Mouse (Mus musculus): Measurements from ENCODE around the gene Phf12.

Phf12 gene

DNA sequence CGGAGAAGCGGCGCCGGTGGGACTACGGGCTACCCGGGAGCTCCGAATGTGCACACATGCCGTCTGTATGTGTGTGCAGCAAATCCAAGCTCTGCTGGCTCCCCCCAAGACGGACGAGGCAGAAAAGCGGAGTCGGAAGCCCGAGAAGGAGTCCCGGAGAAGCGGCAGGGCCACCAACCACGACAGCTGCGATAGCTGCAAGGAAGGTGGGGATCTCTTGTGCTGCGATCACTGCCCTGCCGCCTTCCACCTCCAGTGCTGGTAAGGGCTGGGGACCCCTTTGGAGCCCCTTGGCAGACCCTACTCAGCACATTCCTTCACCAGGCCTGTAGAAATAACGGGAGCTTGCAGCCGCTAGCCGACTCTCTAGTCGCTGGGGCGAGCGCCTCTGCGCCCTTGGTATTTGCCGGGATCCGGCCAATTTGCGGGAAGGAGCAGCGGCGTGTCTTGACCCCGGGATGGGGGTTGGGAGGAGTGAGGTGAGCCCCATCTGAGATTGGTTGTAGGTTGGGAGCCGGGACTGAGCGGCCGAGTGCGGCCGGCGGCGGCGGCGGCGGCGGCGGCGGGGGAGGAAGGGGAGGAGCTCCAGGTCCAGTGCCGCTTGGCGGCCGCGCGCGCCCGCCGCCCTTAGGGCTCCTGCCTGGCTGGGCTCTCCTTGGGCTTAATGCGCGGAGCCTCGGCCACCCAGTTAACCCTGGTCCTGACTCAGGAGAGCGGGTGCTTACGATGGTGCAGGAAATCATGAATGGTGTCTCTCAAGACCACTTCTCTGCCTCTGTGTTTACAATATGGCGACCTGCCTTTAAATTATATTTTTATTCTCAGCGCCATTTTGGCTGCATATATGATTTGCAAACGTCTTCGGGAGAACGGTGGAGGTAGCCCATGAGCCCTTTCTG, 1.6 kb downstream of the Phf12 start:
- no peak for TF ChIP-seq GATA4 (IDR thresholded peaks at IDR 0.05; ENCODE audit: insufficient replicate concordance, low read length)

DNA sequence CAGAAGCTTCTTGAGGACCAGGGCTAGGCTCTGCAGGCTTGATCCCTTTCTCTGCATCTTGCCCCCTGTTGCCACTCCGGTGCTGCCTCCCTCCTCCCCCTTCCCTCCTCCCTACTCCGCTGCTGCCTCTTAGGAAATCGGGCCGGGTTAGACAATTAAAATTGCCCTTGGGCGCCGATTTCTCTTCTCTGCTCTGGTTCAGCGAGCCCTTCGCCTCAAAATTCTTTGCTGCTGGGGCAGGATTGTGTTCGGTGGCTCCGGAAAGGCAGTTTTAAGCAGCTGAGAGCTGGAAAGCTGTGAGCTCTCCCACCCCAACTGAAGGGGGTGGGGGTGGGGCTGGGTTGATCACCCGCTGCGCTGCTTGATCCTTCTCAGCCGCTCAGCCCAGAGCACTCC, 2.3 kb downstream of the Phf12 start:
- no peak for TF ChIP-seq GATA4 (IDR thresholded peaks at IDR 0.05; ENCODE audit: insufficient replicate concordance, low read length)

DNA sequence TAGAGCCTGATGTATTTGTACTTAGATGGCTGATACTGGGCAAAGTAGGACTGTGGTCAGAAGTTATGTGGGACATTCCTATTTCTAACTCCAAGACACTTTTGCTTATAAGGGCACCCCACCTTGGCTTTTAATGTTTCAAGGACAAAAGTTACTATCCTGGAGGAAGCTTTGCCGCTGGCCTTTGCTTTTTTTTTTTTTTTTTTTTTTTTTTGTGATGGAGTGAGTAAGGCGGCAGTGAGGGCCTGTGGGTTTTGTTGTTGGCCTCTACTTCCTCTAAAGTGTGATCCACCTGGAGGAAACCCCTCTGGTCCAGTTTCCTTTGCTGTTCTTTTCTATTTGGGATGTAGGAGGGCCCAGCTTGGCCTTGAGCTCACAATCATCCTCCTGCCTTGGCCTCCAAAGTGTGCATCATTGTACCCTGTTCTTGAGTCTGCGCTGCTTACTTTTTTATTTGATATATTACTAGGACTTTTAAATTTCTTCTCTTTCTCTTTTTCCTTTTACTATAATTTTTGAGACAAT, 3.0 kb downstream of the Phf12 start:
- TF ChIP-seq GATA4 (IDR thresholded peaks at IDR 0.05; ENCODE audit: insufficient replicate concordance, low read length) = no peak

DNA sequence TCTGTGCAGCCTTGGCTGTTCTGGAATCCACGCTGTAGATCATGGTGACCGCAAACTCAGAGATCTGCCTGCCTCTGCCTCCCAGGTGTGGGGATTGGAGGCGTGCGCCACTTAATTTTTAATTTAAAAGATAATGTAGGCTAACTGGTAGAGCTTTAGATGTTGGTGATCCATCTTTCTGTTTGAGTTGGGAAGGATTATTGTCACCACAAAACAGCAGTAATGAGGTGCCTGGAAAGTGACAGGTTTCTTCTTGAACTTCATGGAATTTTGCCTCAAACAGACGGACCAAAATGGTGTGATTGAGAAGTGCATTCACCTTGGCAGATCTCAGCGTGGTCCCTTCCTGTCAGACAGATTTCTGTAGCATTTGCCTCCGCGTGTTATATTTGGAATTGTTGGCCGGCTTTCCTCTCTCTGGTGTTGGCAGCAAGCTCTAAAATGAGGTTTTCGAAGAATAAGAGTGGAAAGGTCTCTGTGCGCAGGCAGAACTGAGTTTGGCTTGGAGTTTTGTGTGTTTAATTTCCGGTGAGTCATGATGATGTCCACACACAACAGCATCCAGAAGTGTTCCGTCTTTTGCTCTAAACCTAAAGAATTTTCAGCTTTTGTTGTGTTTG, 6.6 kb downstream of the Phf12 start:
- no peak for TF ChIP-seq GATA4 (IDR thresholded peaks at IDR 0.05; ENCODE audit: insufficient replicate concordance, low read length)

DNA sequence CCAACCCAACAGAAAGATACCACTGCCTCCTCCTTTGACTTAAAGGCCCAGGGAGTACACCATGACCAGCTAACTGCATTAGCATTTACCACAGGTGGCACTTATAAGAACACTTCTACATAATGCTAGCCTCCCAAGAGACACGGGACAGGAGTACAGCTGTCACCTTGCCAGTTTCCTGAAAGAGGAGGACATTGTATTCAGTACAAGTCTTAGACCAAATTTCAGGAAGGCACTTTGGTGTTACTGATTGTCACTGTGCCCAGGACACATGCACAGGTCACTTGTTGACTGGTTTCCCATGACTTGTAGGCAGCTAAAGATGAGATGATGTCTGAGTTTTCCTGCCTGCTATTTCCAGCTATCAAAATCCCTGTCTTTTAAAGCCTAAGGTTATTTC, 13.0 kb downstream of the Phf12 start:
- no peak for TF ChIP-seq GATA4 (IDR thresholded peaks at IDR 0.05; ENCODE audit: insufficient replicate concordance, low read length)

DNA sequence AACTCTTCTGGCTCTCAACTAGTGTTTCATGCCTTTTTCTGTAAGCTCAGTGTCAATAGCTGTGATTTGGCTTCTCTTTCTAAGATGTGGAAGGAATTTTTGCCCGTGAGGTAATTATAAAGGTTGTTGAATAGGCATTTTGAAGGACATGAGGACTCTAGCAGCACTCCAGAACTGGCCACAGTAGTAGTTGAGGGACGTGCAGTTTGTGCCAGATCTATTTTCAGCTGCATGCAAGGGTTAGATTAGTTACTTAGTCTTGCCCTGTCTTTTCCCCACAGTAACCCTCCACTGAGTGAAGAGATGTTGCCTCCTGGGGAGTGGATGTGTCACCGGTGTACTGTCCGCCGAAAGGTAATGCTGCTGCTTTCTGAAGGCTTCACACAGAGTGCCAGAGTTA, 23.9 kb downstream of the Phf12 start:
- TF ChIP-seq GATA4 (IDR thresholded peaks at IDR 0.05; ENCODE audit: insufficient replicate concordance, low read length) = no peak

DNA sequence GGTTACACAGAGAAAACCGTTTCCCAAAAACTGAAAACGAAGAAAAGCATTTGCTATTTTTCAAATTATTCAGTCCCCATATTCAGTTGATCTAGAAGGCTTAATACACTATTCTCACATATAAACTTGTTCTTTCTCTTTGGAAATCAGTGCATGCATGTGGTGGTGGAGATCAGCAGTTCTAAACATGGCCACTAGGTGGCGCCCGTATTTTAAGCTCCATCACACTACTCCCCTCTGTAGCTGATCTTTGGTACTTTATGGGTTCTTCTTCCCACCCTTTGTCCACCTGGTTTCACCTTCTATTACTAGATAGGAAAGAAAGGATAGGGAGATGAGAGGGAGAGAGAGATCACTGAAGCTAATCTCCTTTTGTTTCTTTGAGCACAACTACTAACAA, 37.1 kb downstream of the Phf12 start:
- TF ChIP-seq GATA4 (IDR thresholded peaks at IDR 0.05; ENCODE audit: insufficient replicate concordance, low read length) = no peak

DNA sequence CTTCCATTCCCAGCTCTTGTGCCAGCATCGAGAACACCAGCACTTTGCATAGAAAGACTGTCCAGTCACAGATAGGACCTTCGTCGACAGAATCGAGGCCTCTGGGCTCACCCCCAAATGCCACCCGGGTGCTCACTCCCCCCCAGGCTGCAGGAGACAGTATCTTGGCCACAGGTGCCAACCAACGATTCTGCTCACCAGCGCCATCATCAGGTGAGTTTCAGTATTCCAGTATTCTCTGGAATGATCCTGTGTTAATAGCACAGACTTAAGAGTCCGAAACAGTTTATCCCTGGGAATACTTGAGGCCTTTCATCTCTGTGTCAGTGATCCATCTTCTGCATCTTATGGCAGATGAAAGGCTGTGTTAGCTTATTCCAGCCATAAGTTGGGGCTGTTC, 41.1 kb downstream of the Phf12 start:
- TF ChIP-seq GATA4 (IDR thresholded peaks at IDR 0.05; ENCODE audit: insufficient replicate concordance, low read length) = no peak

DNA sequence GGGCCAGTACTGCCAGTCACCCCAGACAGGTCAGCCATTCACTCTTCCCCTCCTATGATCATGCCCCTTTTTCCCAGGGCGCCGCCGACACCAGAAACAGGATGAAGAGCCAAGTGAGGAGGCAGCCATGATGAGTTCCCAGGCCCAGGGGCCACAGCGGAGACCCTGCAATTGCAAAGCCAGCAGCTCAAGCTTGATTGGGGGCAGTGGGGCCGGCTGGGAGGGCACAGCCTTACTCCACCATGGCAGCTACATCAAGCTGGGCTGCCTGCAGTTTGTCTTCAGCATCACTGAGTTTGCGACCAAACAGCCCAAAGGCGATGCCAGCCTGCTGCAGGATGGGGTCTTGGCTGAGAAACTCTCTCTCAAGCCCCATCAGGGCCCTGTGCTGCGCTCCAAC, 46.7 kb downstream of the Phf12 start:
- TF ChIP-seq GATA4 (IDR thresholded peaks at IDR 0.05; ENCODE audit: insufficient replicate concordance, low read length) = no peak

DNA sequence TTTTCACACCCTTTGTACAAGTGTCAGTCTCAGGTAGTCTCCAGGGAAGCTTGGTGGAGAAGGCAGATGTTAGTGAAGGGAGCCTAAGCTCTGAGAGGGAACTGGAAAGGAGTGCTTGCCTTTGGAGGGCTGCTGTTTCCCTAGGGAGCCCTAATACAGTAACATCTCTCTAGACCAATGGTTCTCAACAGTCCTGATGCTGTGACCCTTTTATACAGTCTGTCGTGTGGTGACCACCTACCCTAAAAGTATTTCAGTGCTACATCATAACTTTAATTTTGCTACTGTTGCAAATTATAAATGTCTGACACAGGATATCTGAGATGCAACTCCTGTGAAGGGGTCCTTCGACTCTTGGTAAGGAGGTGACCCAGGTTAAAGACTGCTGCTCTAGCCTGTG, 48.0 kb downstream of the Phf12 start:
- no peak for TF ChIP-seq GATA4 (IDR thresholded peaks at IDR 0.05; ENCODE audit: insufficient replicate concordance, low read length)

DNA sequence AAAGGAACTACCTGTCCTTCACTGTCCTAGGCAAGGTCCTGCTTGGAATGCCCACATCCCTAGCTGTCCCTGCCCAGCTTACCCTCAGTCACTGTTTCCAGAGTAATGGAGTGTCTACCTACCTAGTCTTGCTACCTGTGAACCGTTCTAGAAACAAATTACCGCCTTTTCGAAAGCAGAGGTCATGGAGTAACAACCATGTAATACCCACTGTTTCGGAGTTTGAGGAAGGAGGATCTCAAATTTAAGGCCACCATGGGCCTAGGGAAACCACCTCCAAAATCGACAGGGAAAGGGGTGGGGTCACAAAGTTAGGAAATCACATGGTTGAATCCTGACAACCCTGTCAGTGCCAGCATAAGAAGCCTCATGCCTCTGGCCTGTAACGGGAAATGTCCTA, 48.8 kb downstream of the Phf12 start:
- TF ChIP-seq GATA4 (IDR thresholded peaks at IDR 0.05; ENCODE audit: insufficient replicate concordance, low read length) = no peak

DNA sequence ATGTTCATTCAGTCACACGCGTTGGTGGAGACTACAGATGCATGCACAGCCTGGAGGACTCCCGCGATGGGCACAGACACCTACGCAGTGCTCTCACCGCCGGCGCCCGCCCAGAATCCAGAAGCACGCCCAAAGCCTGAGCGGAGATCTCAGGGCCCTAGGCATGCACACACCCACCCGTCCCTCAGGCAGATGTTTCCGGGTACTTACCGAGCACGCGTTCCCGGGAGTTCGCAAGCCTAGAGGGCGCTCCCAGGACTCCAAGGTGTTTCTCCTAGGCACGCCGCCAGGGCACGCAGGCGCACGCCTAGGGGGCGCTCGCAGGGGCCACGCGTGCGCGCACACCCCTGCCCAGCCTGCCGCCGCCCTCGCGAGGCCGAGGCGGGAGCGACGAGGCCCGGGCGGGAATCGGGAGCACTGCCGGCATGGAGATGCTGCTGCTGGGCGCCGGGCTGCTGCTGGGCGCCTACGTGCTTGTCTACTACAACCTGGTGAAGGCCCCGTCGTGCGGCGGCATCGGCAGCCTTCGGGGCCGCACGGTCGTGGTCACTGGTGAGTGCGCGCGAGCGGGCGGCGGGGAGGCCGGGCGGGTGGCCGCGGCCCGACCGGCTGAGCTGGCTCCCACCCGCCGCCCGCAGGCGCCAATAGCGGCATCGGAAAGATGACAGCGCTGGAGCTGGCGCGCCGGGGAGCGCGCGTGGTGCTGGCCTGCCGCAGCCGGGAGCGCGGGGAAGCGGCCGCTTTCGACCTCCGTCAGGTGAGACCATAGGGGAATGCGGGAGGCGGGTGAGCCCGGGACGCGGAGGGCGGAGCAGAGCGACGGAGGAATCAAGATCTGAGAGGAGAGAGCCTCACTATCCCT, 49.6 kb downstream of the Phf12 start, which contains the start of gene Dhrs13:
Gene Dhrs13 (plus strand): TSS at position 334 of the 862 bp plus-strand sequence.
- no peak; the same call in 1 of the 2 replicates for TF ChIP-seq GATA4 (IDR thresholded peaks at IDR 0.05; ENCODE audit: insufficient replicate concordance, low read length)

DNA sequence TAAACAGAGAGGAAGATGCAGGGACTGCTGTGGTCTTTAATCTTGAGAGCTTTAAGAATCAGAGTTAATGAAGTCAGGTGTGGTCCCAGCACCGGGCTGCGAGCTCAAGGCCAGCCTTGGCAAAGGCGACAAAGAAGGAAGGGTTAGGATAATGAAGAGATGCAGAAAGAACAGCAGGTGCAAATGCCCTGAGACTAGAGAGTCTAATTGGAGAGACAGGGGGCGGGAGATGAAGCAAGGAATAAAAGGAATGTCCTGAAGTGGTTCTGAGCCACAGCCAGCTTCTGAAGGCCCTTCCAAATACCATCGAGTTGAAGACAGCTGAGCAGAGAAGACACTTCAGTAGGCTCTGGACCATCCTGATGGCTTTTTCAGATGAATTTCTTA, 50.2 kb downstream of the Phf12 start:
- TF ChIP-seq GATA4 (IDR thresholded peaks at IDR 0.05; ENCODE audit: insufficient replicate concordance, low read length) = no peak

DNA sequence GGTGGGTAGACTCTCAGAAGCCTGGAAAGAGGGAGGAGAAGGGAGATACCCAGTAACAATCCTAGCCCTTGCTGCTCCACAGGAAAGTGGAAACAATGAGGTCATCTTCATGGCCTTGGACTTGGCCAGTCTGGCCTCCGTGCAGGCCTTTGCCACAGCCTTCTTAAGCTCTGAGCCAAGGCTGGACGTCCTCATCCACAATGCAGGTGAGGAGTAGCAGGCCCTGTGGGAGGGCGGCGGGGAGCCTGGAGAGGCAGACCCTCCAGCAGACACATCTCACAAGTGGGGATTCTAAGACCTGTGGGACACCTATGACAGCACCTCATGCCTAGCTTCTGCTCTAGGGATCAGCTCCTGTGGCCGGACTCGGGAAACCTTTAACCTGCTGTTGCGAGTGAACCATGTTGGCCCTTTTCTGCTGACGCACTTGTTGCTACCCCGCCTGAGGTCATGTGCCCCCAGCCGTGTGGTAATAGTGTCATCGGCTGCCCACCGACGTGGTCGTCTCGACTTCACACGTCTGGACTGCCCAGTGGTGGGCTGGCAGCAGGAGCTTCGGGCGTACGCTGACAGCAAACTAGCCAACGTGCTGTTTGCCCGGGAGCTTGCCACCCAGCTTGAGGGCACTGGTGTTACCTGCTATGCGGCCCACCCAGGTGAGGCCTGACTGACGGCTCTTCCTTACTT, 51.5 kb downstream of the Phf12 start:
- TF ChIP-seq GATA4 (IDR thresholded peaks at IDR 0.05; ENCODE audit: insufficient replicate concordance, low read length) = no peak

DNA sequence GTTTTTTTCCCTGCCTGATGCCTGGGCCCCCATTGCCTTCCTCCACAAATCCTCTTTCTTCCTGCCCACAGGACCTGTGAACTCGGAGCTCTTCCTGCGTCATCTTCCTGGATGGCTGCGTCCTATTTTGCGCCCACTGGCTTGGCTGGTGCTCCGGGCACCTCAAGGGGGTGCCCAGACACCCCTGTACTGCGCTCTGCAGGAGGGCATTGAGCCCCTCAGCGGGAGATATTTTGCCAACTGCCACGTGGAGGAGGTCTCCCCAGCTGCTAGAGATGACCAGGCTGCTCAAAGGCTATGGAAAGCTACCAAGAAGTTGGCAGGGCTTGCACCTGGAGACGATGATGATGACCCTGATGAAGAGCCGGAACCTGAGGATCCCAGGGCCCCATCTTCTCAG, 54.2 kb downstream of the Phf12 start:
- no peak for TF ChIP-seq GATA4 (IDR thresholded peaks at IDR 0.05; ENCODE audit: insufficient replicate concordance, low read length)
